Mouse (Mus musculus) adipose tissue, adult 10 weeks (tissue): Measurements from ENCODE around the gene Krt82. TPM values are rescaled to one million over a fixed set of nuclear protein-coding genes. Genes with fewer than 3 reads are reported as not detected.

Experiments used
- polyA plus RNA-seq: library from polyadenylated mRNA; stranded (reverse); fragments of 350-450 nt; fragmentation: Illumina TruSeq; extraction: RNeasy Lipid Tissue Mini Kit (QIAGEN cat#74804); gene quantifications from one replicate; pipeline ENCODE4 v1.2.3, GENCODE M21; 2014; ENCODE audit warnings: low read depth, low replicate concordance

Krt82 gene
- not detected for polyA plus RNA-seq

GRCm38 (mm10) chr15:101550567-101550966, at the start of gene Krt82:
Krt82 (minus strand) TSS chr15:101550667.

GRCm38 (mm10) chr15:101573796-101574345, 23.4 kb upstream of the Krt82 start, which contains the start of gene Krt75:
Krt75 (minus strand) TSS chr15:101573904.

GRCm38 (mm10) chr15:101562850-101563249, 12.4 kb upstream of the Krt82 start, which contains the start of gene Krt90:
Krt90 (minus strand) TSS chr15:101562950.

GRCm38 (mm10) chr15:101532720-101533119, 17.7 kb downstream of the Krt82 start, which contains the start of gene Krt84:
Krt84 (minus strand) TSS chr15:101532820.

GRCm38 (mm10) chr15:101517161-101517560, 33.3 kb downstream of the Krt82 start, which contains the start of gene Gm49425:
Gm49425 (minus strand) TSS chr15:101517261.

GRCm38 (mm10) chr15:101491431-101491830, 59.0 kb downstream of the Krt82 start, which contains the start of gene Krt83:
Krt83 (minus strand) TSS chr15:101491512.

Other genes starting within 250 kb of the Krt82 start
- 5.3 TPM for gene Krt80, start 180.5 kb downstream of the Krt82 start, polyA plus RNA-seq
- 24.7 TPM for gene Krt7, start 139.6 kb downstream of the Krt82 start, polyA plus RNA-seq
- gene Krt87, start 111.9 kb downstream of the Krt82 start, polyA plus RNA-seq = not detected
- gene Krt88, start 102.9 kb downstream of the Krt82 start, polyA plus RNA-seq = 3.5 TPM
- not detected for gene Krt81, start 86.9 kb downstream of the Krt82 start, polyA plus RNA-seq
- not detected for gene Krt86, start 77.2 kb downstream of the Krt82 start, polyA plus RNA-seq
- not detected for gene Krt83, start 59.2 kb downstream of the Krt82 start, polyA plus RNA-seq
- gene Gm49425, start 33.4 kb downstream of the Krt82 start, polyA plus RNA-seq = not detected
- gene Krt84, start 17.8 kb downstream of the Krt82 start, polyA plus RNA-seq = not detected
- not detected for gene Krt90, start 12.3 kb upstream of the Krt82 start, polyA plus RNA-seq
- gene Krt75, start 23.2 kb upstream of the Krt82 start, polyA plus RNA-seq = not detected
- gene Gm5414, start 77.5 kb upstream of the Krt82 start, polyA plus RNA-seq = not detected
- not detected for gene Gm5478, start 96.7 kb upstream of the Krt82 start, polyA plus RNA-seq
- gene Krt6b, start 129.6 kb upstream of the Krt82 start, polyA plus RNA-seq = not detected
- gene Krt6a, start 143.6 kb upstream of the Krt82 start, polyA plus RNA-seq = not detected
- 39.6 TPM for gene Krt5, start 162.2 kb upstream of the Krt82 start, polyA plus RNA-seq
- gene Krt71, start 192.4 kb upstream of the Krt82 start, polyA plus RNA-seq = not detected
- not detected for gene Krt72, start 235.8 kb upstream of the Krt82 start, polyA plus RNA-seq